Mouse (Mus musculus): Measurements from ENCODE around the gene Spata17. TPM values are rescaled to one million over a fixed set of nuclear protein-coding genes. Genes with fewer than 3 reads are reported as not detected.
A peak's percentile ranks its signal among the peaks of the same experiment; 100 is the strongest.
"Not testable (repeated sequence)": the region's sequence is repeated elsewhere in the genome, so short reads cannot be mapped to it uniquely, and the experiment has no call there.

The Spata17 gene
- polyA plus RNA-seq, 1 experiment from 2014 or later = 1.2 TPM

- ATAC-seq (ENCODE audit: insufficient number of reproducible peaks, insufficient read depth, low FRiP score, low TSS enrichment) = no peak
- 70% methylated on average over 7 of the region's 7 CpGs for WGBS
- Histone ChIP-seq H3K9ac (no peak overlapping the region), H3K27ac (no peak overlapping the region), H3K36me3 (no peaks in the 10 kb centered on the region), H3K4me3 (no peak overlapping the region), H3K4me1 (no peaks in the 10 kb centered on the region), H3K27me3 (no peaks in the 10 kb centered on the region), H3K4me2 (replicated peaks) (no peak overlapping the region), H3K9me3 (no peaks in the 10 kb centered on the region)
These were observed 45.6 kb downstream of the Spata17 start for GRCm38 (mm10) chr1:187169646-187170045.

- Histone ChIP-seq H3K4me1 (no peaks in the 10 kb centered on the region), H3K36me3 (no peaks in the 10 kb centered on the region), H3K4me3 (no peak overlapping the region), H3K27me3 (no peaks in the 10 kb centered on the region), H3K4me2 (replicated peaks) (no peak overlapping the region), H3K9ac (no peak overlapping the region), H3K27ac (no peak overlapping the region), H3K9me3 (no peaks in the 10 kb centered on the region)
- ATAC-seq (ENCODE audit: insufficient number of reproducible peaks, insufficient read depth, low FRiP score, low TSS enrichment) = no peak
These were observed 51.7 kb downstream of the Spata17 start for GRCm38 (mm10) chr1:187163571-187163970.

GRCm38 (mm10) chr1:187155658-187156057 lies 59.6 kb downstream of the Spata17 start:
- Histone ChIP-seq H3K27me3 (no peaks in the 10 kb centered on the region), H3K4me3 (no peak overlapping the region), H3K4me2 (replicated peaks) (no peak overlapping the region), H3K4me1 (no peaks in the 10 kb centered on the region), H3K9me3 (no peaks in the 10 kb centered on the region), H3K9ac (no peak overlapping the region), H3K27ac (no peak overlapping the region), H3K36me3 (no peaks in the 10 kb centered on the region)
- ATAC-seq (ENCODE audit: insufficient number of reproducible peaks, insufficient read depth, low FRiP score, low TSS enrichment) = no peak

GRCm38 (mm10) chr1:187153681-187154080 lies 61.6 kb downstream of the Spata17 start:
- H3K9ac ChIP-seq = no peak overlapping the region
- ATAC-seq (ENCODE audit: insufficient number of reproducible peaks, insufficient read depth, low FRiP score, low TSS enrichment) = no peak
- H3K4me2 ChIP-seq (replicated peaks) = no peak overlapping the region
- no peaks in the 10 kb centered on the region for H3K9me3 ChIP-seq
- 48% methylated on average over 5 of the region's 5 CpGs for WGBS
- no peaks in the 10 kb centered on the region for H3K27me3 ChIP-seq
- H3K4me1 ChIP-seq = no peaks in the 10 kb centered on the region
- H3K36me3 ChIP-seq = no peaks in the 10 kb centered on the region
- no peak overlapping the region for H3K4me3 ChIP-seq
- no peak overlapping the region for H3K27ac ChIP-seq

- Histone ChIP-seq H3K36me3 (no peaks in the 10 kb centered on the region), H3K27ac (no peak overlapping the region), H3K9me3 (no peaks in the 10 kb centered on the region), H3K4me2 (replicated peaks) (no peak overlapping the region), H3K27me3 (no peaks in the 10 kb centered on the region), H3K4me1 (no peaks in the 10 kb centered on the region), H3K9ac (no peak overlapping the region), H3K4me3 (no peak overlapping the region)
- 98% methylated on average over 2 of the region's 2 CpGs for WGBS
- ATAC-seq (ENCODE audit: insufficient number of reproducible peaks, insufficient read depth, low FRiP score, low TSS enrichment) = no peak
These were observed 62.7 kb downstream of the Spata17 start for GRCm38 (mm10) chr1:187152571-187152970.

GRCm38 (mm10) chr1:187142984-187143383 lies 72.3 kb downstream of the Spata17 start:
- Histone ChIP-seq H3K36me3 (no peaks in the 10 kb centered on the region), H3K27me3 (no peaks in the 10 kb centered on the region), H3K4me1 (no peaks in the 10 kb centered on the region), H3K4me3 (no peak overlapping the region), H3K9ac (no peak overlapping the region), H3K27ac (no peak overlapping the region), H3K9me3 (no peaks in the 10 kb centered on the region), H3K4me2 (replicated peaks) (no peak overlapping the region)
- 78% methylated on average over 8 of the region's 8 CpGs for WGBS
- no peak for ATAC-seq (ENCODE audit: insufficient number of reproducible peaks, insufficient read depth, low FRiP score, low TSS enrichment)

GRCm38 (mm10) chr1:187137426-187137825 lies 77.8 kb downstream of the Spata17 start:
- H3K4me3 ChIP-seq = no peak overlapping the region
- no peaks in the 10 kb centered on the region for H3K4me1 ChIP-seq
- no peaks in the 10 kb centered on the region for H3K36me3 ChIP-seq
- no peak for ATAC-seq (ENCODE audit: insufficient number of reproducible peaks, insufficient read depth, low FRiP score, low TSS enrichment)
- H3K27ac ChIP-seq = no peak overlapping the region
- WGBS = 35% methylated on average over 6 of the region's 6 CpGs
- no peak overlapping the region for H3K4me2 ChIP-seq (replicated peaks)
- no peak overlapping the region for H3K9ac ChIP-seq
- no peaks in the 10 kb centered on the region for H3K9me3 ChIP-seq
- no peaks in the 10 kb centered on the region for H3K27me3 ChIP-seq

GRCm38 (mm10) chr1:187135887-187136286 lies 79.4 kb downstream of the Spata17 start:
- H3K4me1 ChIP-seq = no peaks in the 10 kb centered on the region
- no peak overlapping the region for H3K4me3 ChIP-seq
- H3K27ac ChIP-seq = no peak overlapping the region
- no peak overlapping the region for H3K9ac ChIP-seq
- H3K9me3 ChIP-seq = no peaks in the 10 kb centered on the region
- 0 out of 2 replicates have a peak, but pooled peaks have one; percentile 22 for ATAC-seq (ENCODE audit: insufficient number of reproducible peaks, insufficient read depth, low FRiP score, low TSS enrichment)
- 81% methylated on average over 6 of the region's 6 CpGs for WGBS
- no peaks in the 10 kb centered on the region for H3K27me3 ChIP-seq
- H3K36me3 ChIP-seq = no peaks in the 10 kb centered on the region
- no peak overlapping the region for H3K4me2 ChIP-seq (replicated peaks)

GRCm38 (mm10) chr1:187133841-187134240 lies 81.4 kb downstream of the Spata17 start:
- Histone ChIP-seq H3K9ac (no peak overlapping the region), H3K9me3 (no peaks in the 10 kb centered on the region), H3K4me1 (no peaks in the 10 kb centered on the region), H3K27ac (no peak overlapping the region), H3K4me2 (replicated peaks) (no peak overlapping the region), H3K27me3 (no peaks in the 10 kb centered on the region), H3K4me3 (no peak overlapping the region), H3K36me3 (no peaks in the 10 kb centered on the region)
- WGBS = 78% methylated on average over 6 of the region's 6 CpGs
- ATAC-seq (ENCODE audit: insufficient number of reproducible peaks, insufficient read depth, low FRiP score, low TSS enrichment) = no peak

GRCm38 (mm10) chr1:187132348-187132747 lies 82.9 kb downstream of the Spata17 start:
- 85% methylated on average over 4 of the region's 4 CpGs for WGBS
- H3K27ac ChIP-seq = no peak overlapping the region
- no peaks in the 10 kb centered on the region for H3K27me3 ChIP-seq
- no peak for ATAC-seq (ENCODE audit: insufficient number of reproducible peaks, insufficient read depth, low FRiP score, low TSS enrichment)
- no peaks in the 10 kb centered on the region for H3K9me3 ChIP-seq
- H3K4me3 ChIP-seq = no peak overlapping the region
- no peaks in the 10 kb centered on the region for H3K4me1 ChIP-seq
- no peak overlapping the region for H3K4me2 ChIP-seq (replicated peaks)
- H3K36me3 ChIP-seq = no peaks in the 10 kb centered on the region
- no peak overlapping the region for H3K9ac ChIP-seq

GRCm38 (mm10) chr1:187127548-187127947 lies 87.7 kb downstream of the Spata17 start:
- not testable (repeated sequence) for H3K9ac ChIP-seq; H3K4me3 ChIP-seq; ATAC-seq (ENCODE audit: insufficient number of reproducible peaks, insufficient read depth, low FRiP score, low TSS enrichment); H3K27ac ChIP-seq; H3K4me1 ChIP-seq; H3K27me3 ChIP-seq; H3K36me3 ChIP-seq; H3K9me3 ChIP-seq; H3K4me2 ChIP-seq (replicated peaks)
- WGBS = 82% methylated on average over 2 of the region's 2 CpGs

- no peaks in the 10 kb centered on the region for H3K9me3 ChIP-seq
- no peak overlapping the region for H3K4me2 ChIP-seq (replicated peaks)
- H3K4me1 ChIP-seq = no peaks in the 10 kb centered on the region
- no peak for ATAC-seq (ENCODE audit: insufficient number of reproducible peaks, insufficient read depth, low FRiP score, low TSS enrichment)
- H3K27ac ChIP-seq = no peak overlapping the region
- no peaks in the 10 kb centered on the region for H3K36me3 ChIP-seq
- WGBS = 87% methylated on average over 11 of the region's 11 CpGs
- no peak overlapping the region for H3K9ac ChIP-seq
- no peak overlapping the region for H3K4me3 ChIP-seq
- no peaks in the 10 kb centered on the region for H3K27me3 ChIP-seq
These were observed 89.5 kb downstream of the Spata17 start for GRCm38 (mm10) chr1:187125733-187126132.

- Histone ChIP-seq H3K27ac (no peak overlapping the region), H3K36me3 (no peaks in the 10 kb centered on the region), H3K9ac (no peak overlapping the region), H3K4me3 (no peak overlapping the region), H3K9me3 (no peaks in the 10 kb centered on the region), H3K4me1 (no peaks in the 10 kb centered on the region), H3K27me3 (no peaks in the 10 kb centered on the region), H3K4me2 (replicated peaks) (no peak overlapping the region)
- WGBS = 69% methylated on average over 3 of the region's 3 CpGs
- ATAC-seq (ENCODE audit: insufficient number of reproducible peaks, insufficient read depth, low FRiP score, low TSS enrichment) = no peak
These were observed 90.3 kb downstream of the Spata17 start for GRCm38 (mm10) chr1:187124967-187125366.
